Mouse (Mus musculus): Measurements from ENCODE around the gene Ss18l2.

DNA sequence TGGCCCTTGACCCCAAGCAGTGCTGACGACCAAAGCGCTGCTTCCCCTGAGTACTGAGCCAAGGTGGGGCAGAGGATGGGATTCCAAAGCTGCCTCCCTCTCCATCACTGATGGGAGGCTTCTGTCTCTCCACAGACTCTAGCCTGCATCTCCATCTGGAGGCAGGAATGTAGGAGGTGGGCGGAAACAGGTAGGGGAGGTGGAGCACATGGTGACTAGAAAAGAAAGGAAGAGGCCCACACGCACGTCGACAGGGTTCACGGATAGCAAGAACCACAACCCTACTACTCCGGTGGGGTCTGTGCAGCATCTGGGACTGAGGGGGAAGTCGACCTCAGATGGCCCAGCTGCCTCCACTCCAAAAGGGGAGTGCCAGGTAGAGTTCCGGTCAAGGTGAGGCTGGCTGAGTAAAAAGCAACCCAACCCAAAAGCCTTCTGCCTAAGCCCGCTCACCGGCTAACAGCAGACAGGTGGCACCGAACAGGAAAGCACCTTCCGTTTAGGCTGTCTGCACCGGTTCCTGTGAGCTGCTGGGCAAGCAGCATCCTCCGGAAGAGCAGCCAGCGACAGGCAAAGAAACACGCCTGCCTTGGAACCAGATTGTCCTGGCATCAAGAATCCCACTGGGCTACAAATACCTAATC, 28.0 kb upstream of the Ss18l2 start:
- TF ChIP-seq POLR2A (IDR thresholded peaks at IDR 0.05; ENCODE audit: control insufficient read depth, extremely low read depth, insufficient read depth, low read length, poor library complexity) (no peak), CTCF (IDR thresholded peaks at IDR 0.05; ENCODE audit: borderline replicate concordance, control insufficient read depth, extremely low read depth, insufficient read depth, low read length, poor library complexity) (peak; percentile 6; the same call in 1 of the 2 replicates)
